Mouse (Mus musculus) layer of hippocampus, adult 2 months (tissue): ENCODE measurements around the gene Syt12. TPM values are rescaled to one million over a fixed set of nuclear protein-coding genes. Genes with fewer than 3 reads are reported as not detected.

ENCODE experiments used
- DNase-seq, 2 experiments: peaks; one replicate each; pipeline ENCODE4 v3.0.0; 2022; ENCODE audit warnings: low spot score in 2 of 2
- H3K27ac ChIP-seq: fragments of 200-600 bp; 2 replicates; pipeline ENCODE4 v1.8.1; 2022
- H3K4me3 ChIP-seq: fragments of 200-600 bp; 2 replicates; pipeline ENCODE4 v1.8.1; 2022; ENCODE audit warnings: mild to moderate bottlenecking
- CTCF ChIP-seq: fragments of 200-600 bp; conservative IDR thresholded peaks from 2 replicates; pipeline ENCODE4 v1.8.1; 2022; ENCODE audit warnings: antibody characterized with exemption, mild to moderate bottlenecking, moderate library complexity
- total RNA-seq, 2 experiments: library from RNA; stranded (reverse); gene quantifications; 2 replicates each; pipeline ENCODE4 v1.2.3; 2021

The Syt12 gene
- total RNA-seq, 2 experiments from 2014 or later: 28.9 to 31.6 TPM

GRCm38 (mm10) chr19:4398630-4398948, 78.7 kb downstream of the Syt12 start:
- no peak for TF ChIP-seq CTCF
- DNase-seq: no peak
- Histone ChIP-seq H3K27ac (peak overlapping the region; percentile 96), H3K4me3 (peak overlapping the region; percentile 97)

- H3K4me3 ChIP-seq: peak within 1 kb of the TSS; percentile 97
- DNase-seq: peak; percentile 16 to 24
- TF ChIP-seq CTCF: no peak
Measured at GRCm38 (mm10) chr19:4397798-4398629, 79.2 kb downstream of the Syt12 start, which contains the start of gene Kdm2a. Gene Kdm2a (minus strand): TSS chr19:4398285.

GRCm38 (mm10) chr19:4396998-4397797, 80.0 kb downstream of the Syt12 start:
- peak; percentile 94 to 96 for DNase-seq
- H3K27ac ChIP-seq: peak overlapping the region; percentile 96
- no peak for TF ChIP-seq CTCF
- H3K4me3 ChIP-seq: peak overlapping the region; percentile 97

More at GRCm38 (mm10) chr19:4397798-4398629, 79.2 kb downstream of the Syt12 start, which contains the start of gene Kdm2a:
- peak within 1 kb of the TSS; percentile 96 for H3K27ac ChIP-seq

- Histone ChIP-seq H3K4me3 (peak overlapping the region; percentile 97), H3K27ac (peak overlapping the region; percentile 96)
- DNase-seq: peak in 1 of 2 experiments; percentile 11
- TF ChIP-seq CTCF: no peak
Measured at GRCm38 (mm10) chr19:4396081-4396997, 80.9 kb downstream of the Syt12 start.

Other genes with a start within 250 kb of the Syt12 start
- 10 to 100 TPM; 16.7 to 18.2 TPM for gene Pold4, start 245.5 kb downstream of the Syt12 start, total RNA-seq
- 10 to 100 TPM; 57.5 to 58.7 TPM for gene Ssh3, start 208.3 kb downstream of the Syt12 start, total RNA-seq
- gene Ankrd13d, start 194.3 kb downstream of the Syt12 start, total RNA-seq: 10 to 100 TPM; 63.4 to 70.7 TPM
- gene Grk2, start 171.2 kb downstream of the Syt12 start, total RNA-seq: 100 to 1,000 TPM; 181 to 201 TPM
- gene Kdm2a, start 79.2 kb downstream of the Syt12 start, total RNA-seq: 10 to 100 TPM; 77.5 to 87.8 TPM
- 1 to 10 TPM in 1 of 2 experiments, under 1 TPM in 1; 0.82 to 1.0 TPM for gene Rhod, start 38.0 kb downstream of the Syt12 start, total RNA-seq
- gene 2010003K11Rik, start 21.1 kb upstream of the Syt12 start, total RNA-seq: not detected
- gene Pcx, start 33.0 kb upstream of the Syt12 start, total RNA-seq: 10 to 100 TPM; 64.1 to 76.0 TPM
- 10 to 100 TPM; 32.8 to 34.6 TPM for gene Lrfn4, start 138.2 kb upstream of the Syt12 start, total RNA-seq
- 10 to 100 TPM; 19.1 to 22.8 TPM for gene Rce1, start 148.2 kb upstream of the Syt12 start, total RNA-seq
- gene Gm960, start 221.2 kb upstream of the Syt12 start, total RNA-seq: 1 to 10 TPM; 1.2 to 2.5 TPM
- gene Sptbn2, start 233.7 kb upstream of the Syt12 start, total RNA-seq: 100 to 1,000 TPM; 588 to 591 TPM